Mouse (Mus musculus): ENCODE data around the gene Gpm6b.

Gpm6b gene

GRCm38 (mm10) chrX:166307437-166308222 lies 68.9 kb downstream of the Gpm6b start:
- no peak for DNase-seq

- no peak for DNase-seq
Observed at GRCm38 (mm10) chrX:166308798-166309197, 70.1 kb downstream of the Gpm6b start.

- DNase-seq: no peak
Observed at GRCm38 (mm10) chrX:166315251-166315650, 76.5 kb downstream of the Gpm6b start.

- DNase-seq: peak; percentile 12 to 15
Observed at GRCm38 (mm10) chrX:166316552-166317375, 78.1 kb downstream of the Gpm6b start.

- no peak for DNase-seq
Observed at GRCm38 (mm10) chrX:166317376-166317679, 78.6 kb downstream of the Gpm6b start.

GRCm38 (mm10) chrX:166323226-166323625 lies 84.5 kb downstream of the Gpm6b start:
- no peak for DNase-seq

- DNase-seq: peak in 1 of 2 experiments; percentile 4
Observed at GRCm38 (mm10) chrX:166327621-166328020, 88.9 kb downstream of the Gpm6b start.

- no peak for DNase-seq
Observed at GRCm38 (mm10) chrX:166328219-166328901, 89.6 kb downstream of the Gpm6b start.

- peak; percentile 27 to 47 for DNase-seq
Observed at GRCm38 (mm10) chrX:166328904-166329451, 90.3 kb downstream of the Gpm6b start.

- DNase-seq: no peak
Observed at GRCm38 (mm10) chrX:166334516-166335136, 95.9 kb downstream of the Gpm6b start.

- DNase-seq: no peak
Observed at GRCm38 (mm10) chrX:166338353-166338752, 99.6 kb downstream of the Gpm6b start.

GRCm38 (mm10) chrX:166338784-166339520 lies 100.2 kb downstream of the Gpm6b start:
- DNase-seq: no peak

GRCm38 (mm10) chrX:166339911-166340310 lies 101.2 kb downstream of the Gpm6b start:
- no peak for DNase-seq

GRCm38 (mm10) chrX:166341795-166342194 lies 103.1 kb downstream of the Gpm6b start:
- no peak for DNase-seq

- no peak for DNase-seq
Observed at GRCm38 (mm10) chrX:166344228-166345015, 105.7 kb downstream of the Gpm6b start.

GRCm38 (mm10) chrX:166348086-166348485 lies 109.4 kb downstream of the Gpm6b start:
- DNase-seq: no peak

GRCm38 (mm10) chrX:166348634-166349033 lies 109.9 kb downstream of the Gpm6b start:
- no peak for DNase-seq

GRCm38 (mm10) chrX:166351790-166352189 lies 113.1 kb downstream of the Gpm6b start:
- DNase-seq: peak; percentile 74 to 75

- no peak for DNase-seq
Observed at GRCm38 (mm10) chrX:166353412-166353811, 114.7 kb downstream of the Gpm6b start.

- no peak for DNase-seq
Observed at GRCm38 (mm10) chrX:166354913-166355312, 116.2 kb downstream of the Gpm6b start.

GRCm38 (mm10) chrX:166356276-166356675 lies 117.6 kb downstream of the Gpm6b start:
- DNase-seq: no peak

All from B cell, adult 2 months (primary cell).